Mouse (Mus musculus): ENCODE measurements around the gene Chaf1b.
A peak's percentile ranks its signal among the peaks of the same experiment; 100 is the strongest.

GRCm38 (mm10) chr16:93906156-93907014 lies 22.7 kb downstream of the Chaf1b start:
- TF ChIP-seq EP300 (IDR thresholded peaks at IDR 0.05; ENCODE audit: low read depth) (no peak), CTCF (IDR thresholded peaks at IDR 0.05; ENCODE audit: low read depth) (peak; percentile 91)

Data from heart, postnatal 0 days (tissue).